Mouse (Mus musculus) heart, adult 18-20 months (tissue): ENCODE measurements around the gene Tex13b. TPM values are rescaled to one million over a fixed set of nuclear protein-coding genes. Genes with fewer than 3 reads are reported as not detected.
"Not testable (repeated sequence)": the region's sequence is repeated elsewhere in the genome, so short reads cannot be mapped to it uniquely, and the experiment has no call there.

ENCODE experiments used
- DNase-seq, 2 experiments: peaks; one replicate each; pipeline ENCODE4 v3.0.0; 2021 to 2022; ENCODE audit warnings: mixed read lengths in 1 of 2
- long read RNA-seq, 2 experiments: library from polyadenylated mRNA; stranded (forward); transcript quantifications; one replicate each; pipeline ENCODE4 v2.0.0; 2021
- total RNA-seq, 2 experiments: library from RNA; stranded (reverse); gene quantifications; 2 replicates each; pipeline ENCODE4 v1.2.3; 2021

Gene Tex13b
- not detected for total RNA-seq
- long read RNA-seq, experiment 1 = 0 reads
- long read RNA-seq, experiment 2 = 0 reads

DNA sequence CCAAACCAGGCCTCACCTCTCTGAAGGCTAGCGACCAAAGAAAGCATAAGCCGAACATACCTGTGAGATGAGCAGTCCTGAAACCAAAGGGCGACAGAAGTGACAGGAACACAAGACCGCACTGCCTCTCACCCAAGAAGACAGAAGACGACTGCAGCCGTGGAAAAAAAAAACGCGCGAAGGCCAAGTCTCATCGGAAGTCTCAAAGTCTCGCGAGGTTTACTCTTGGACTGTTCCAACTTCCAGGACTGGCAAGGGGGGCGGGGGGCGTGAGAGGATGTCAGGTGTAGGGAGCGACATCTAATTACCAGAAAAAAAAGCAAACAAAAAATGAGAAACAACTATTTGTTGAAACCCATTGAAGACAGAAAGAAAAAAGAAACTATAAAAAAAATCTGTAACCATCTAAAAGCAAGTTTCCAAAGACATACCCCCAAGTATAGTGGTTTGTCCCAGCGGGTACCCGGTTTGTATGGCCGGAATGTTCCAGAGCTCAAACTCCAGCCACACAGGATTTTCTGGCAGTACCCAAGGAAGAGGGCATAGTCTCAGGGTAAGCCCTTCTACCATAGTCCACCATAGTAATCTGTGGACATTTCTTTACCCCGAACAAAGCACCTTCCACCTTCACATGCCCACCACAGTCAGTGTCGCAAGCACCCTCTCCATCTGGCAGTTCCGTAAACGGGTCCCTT, at the start of gene Tex13b:
Gene Tex13b, minus strand, starts transcription at position 122 of the 695 bp plus-strand sequence.
- no peak for DNase-seq

DNA sequence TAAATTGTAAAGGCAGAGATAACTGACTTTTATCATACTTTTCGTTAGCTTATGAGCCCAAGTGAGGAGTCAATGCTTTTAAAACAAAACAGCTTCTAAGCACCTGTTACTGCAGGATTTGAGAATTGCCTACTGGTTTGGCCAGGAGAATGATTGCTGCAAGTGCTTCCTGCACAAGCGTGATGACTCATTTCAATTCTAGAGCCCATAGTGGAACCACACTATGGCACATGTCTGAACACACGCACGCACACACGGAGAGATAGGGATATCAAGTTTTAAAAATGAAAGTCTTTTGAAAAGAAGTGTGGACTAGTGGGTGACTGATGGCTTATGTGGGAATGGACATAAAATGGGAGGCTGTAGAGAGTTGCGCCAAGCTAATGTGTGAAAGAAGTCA, 49.5 kb upstream of the Tex13b start:
- no peak for DNase-seq

DNA sequence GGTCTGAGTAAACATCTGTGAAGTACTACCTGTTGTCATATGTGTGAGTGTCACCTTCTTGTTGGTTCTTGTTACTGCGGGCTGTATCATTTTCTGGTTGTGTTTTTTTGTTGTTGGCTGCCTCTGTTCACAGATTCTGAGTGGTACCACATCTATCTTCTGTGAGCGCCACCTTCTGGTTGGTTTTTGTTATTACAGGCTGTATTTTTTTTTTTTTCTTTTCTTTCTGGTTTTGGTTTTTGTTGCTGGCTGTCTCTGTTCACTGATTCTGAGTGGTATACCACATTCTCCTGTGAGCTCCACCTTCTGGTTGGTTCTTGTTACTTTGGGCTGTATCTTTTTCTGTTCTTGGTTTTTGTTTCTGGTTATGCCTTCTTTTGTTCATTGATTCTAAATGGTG, 44.2 kb upstream of the Tex13b start:
- DNase-seq = peak in 1 of 2 experiments; percentile 5

GRCm38 (mm10) chrX:140857040-140857439, 43.8 kb upstream of the Tex13b start:
- DNase-seq = not testable (repeated sequence)

DNA sequence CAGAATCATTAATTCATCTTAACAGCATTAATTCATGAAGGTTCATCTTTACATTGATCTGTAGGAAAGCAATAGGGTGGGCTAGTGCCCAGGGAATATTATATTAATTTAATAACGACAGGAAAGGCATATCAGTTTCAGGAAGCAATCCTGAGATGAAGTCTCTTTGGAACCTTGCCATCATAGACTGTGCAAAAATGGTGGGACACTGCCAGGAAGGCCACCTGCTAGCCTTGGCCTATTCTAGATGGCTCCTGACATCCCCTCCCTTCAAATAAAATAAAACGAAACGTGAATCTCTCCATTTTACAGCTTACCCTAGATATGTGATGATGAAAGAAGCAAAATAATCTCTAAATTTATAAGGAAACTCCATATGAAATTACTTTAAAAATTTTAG, 41.3 kb upstream of the Tex13b start:
- no peak for DNase-seq

- DNase-seq = not testable (repeated sequence)
These were observed 32.2 kb upstream of the Tex13b start for GRCm38 (mm10) chrX:140845401-140845800.

- DNase-seq = no peak
These were observed 26.7 kb upstream of the Tex13b start for GRCm38 (mm10) chrX:140839887-140840286.

- no peak for DNase-seq
These were observed 24.8 kb upstream of the Tex13b start for GRCm38 (mm10) chrX:140838077-140838476.

DNA sequence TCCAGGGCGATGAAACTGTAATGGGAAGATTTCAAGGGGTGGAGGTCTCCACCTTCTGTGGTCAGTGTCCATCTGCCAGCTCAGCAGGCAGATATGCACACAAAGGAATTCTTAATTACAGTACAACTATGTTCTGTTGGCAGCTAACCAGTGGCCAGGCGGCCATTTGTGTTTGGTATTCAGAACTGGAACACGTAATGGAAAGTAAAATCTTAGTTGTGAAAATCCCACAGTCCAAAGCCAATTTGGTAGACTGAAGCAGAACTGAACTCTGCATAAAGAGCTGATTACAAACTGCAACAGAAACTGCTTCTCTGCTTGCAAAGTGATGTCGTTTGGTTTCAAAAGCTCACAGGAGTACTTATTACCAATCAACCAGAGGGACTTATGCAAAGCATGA, 18.5 kb upstream of the Tex13b start:
- no peak for DNase-seq

GRCm38 (mm10) chrX:140822295-140822694, 9.1 kb upstream of the Tex13b start:
- DNase-seq = no peak

- DNase-seq = no peak
These were observed 7.9 kb downstream of the Tex13b start for GRCm38 (mm10) chrX:140805340-140805739.

- DNase-seq = peak; percentile 3 to 9
These were observed 43.4 kb downstream of the Tex13b start for GRCm38 (mm10) chrX:140769794-140770193.

Other genes starting within 250 kb of the Tex13b start
- 100 to 1,000 TPM; 192 to 239 TPM for gene Tsc22d3, start 212.8 kb downstream of the Tex13b start, total RNA-seq
- gene Mid2, start 148.8 kb downstream of the Tex13b start, total RNA-seq = 10 to 100 TPM; 14.0 to 14.5 TPM
- not detected for gene Vsig1, start 94.2 kb upstream of the Tex13b start, total RNA-seq
- 10 to 100 TPM; 13.8 to 14.8 TPM for gene Psmd10, start 143.3 kb upstream of the Tex13b start, total RNA-seq
- gene Atg4a, start 143.5 kb upstream of the Tex13b start, total RNA-seq = 10 to 100 TPM; 10.8 to 12.2 TPM